Mouse (Mus musculus): Measurements from ENCODE around the gene Galns. TPM values are rescaled to one million over a fixed set of nuclear protein-coding genes. Genes with fewer than 3 reads are reported as not detected.

The Galns gene
- polyA plus RNA-seq, 1 experiment from 2014 or later: 12.5 TPM

GRCm38 (mm10) chr8:122579196-122579595, 32.1 kb downstream of the Galns start:
- Histone ChIP-seq H3K36me3 (ENCODE audit: insufficient read depth) (peaks cover 7% of the 10 kb centered on the region; the same call in 1 of the 2 replicates), H3K9me3 (ENCODE audit: low read depth, low read length) (no peaks in the 10 kb centered on the region), H3K4me2 (no peak overlapping the region), H3K4me3 (ENCODE audit: low read depth, low read length) (no peak overlapping the region), H3K27ac (ENCODE audit: low read depth) (peak overlapping the region; percentile 58), H3K27me3 (ENCODE audit: insufficient read depth, low read length) (no peaks in the 10 kb centered on the region), H3K9ac (no peak overlapping the region), H3K4me1 (ENCODE audit: insufficient read depth) (peaks cover 9% of the 10 kb centered on the region)
- no peak for TF ChIP-seq CTCF (IDR thresholded peaks at IDR 0.05; ENCODE audit: low read depth)
- ATAC-seq (ENCODE audit: insufficient read depth): 0 out of 2 replicates have a peak, but pooled peaks have one; percentile 7
- 27% methylated on average over 7 of the region's 7 CpGs for WGBS
- DNase-seq: peak; percentile 50

DNA sequence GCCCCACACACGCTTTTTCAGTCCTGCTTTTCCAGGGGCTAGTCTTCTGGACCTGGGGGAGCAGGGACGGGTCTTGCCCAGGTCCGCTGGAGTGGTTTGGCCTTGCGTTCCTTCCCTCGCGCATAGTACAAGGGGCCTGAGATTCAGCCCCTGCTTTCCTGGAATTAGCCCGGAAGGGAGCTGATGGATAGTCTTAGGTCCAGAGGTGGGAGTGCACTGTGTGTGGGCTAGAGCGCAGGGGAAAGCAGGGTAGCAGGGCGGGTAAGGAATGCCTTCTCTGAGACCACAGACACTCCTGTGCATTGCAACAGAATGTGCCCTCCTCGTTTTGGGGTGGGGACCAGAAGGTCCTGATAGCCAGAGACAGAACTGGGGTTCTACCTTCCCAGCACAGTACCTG, 34.1 kb downstream of the Galns start:
- Histone ChIP-seq H3K9ac (peak overlapping the region; percentile 91; the same call in 1 of the 2 replicates), H3K27ac (ENCODE audit: low read depth) (peak overlapping the region; percentile 26; the same call in 1 of the 2 replicates), H3K9me3 (ENCODE audit: low read depth, low read length) (no peaks in the 10 kb centered on the region), H3K27me3 (ENCODE audit: insufficient read depth, low read length) (no peaks in the 10 kb centered on the region), H3K4me3 (ENCODE audit: low read depth, low read length) (peak overlapping the region; percentile 75), H3K4me2 (peak overlapping the region; percentile 82), H3K4me1 (ENCODE audit: insufficient read depth) (peaks cover 9% of the 10 kb centered on the region), H3K36me3 (ENCODE audit: insufficient read depth) (peaks cover 27% of the 10 kb centered on the region)
- DNase-seq (no peak), ATAC-seq (ENCODE audit: insufficient read depth) (peak; percentile 42)
- TF ChIP-seq CTCF (IDR thresholded peaks at IDR 0.05; ENCODE audit: low read depth): no peak
- WGBS: 13% methylated on average over 10 of the region's 10 CpGs

GRCm38 (mm10) chr8:122576648-122577022, 34.6 kb downstream of the Galns start, which contains the start of gene Aprt:
Gene Aprt (minus strand): TSS chr8:122576909.
- under 1% methylated on average over 39 of the region's 39 CpGs for WGBS
- Histone ChIP-seq H3K4me2 (peak within 1 kb of the TSS; percentile 82), H3K27ac (ENCODE audit: low read depth) (peak within 1 kb of the TSS; percentile 77), H3K9me3 (ENCODE audit: low read depth, low read length) (no peaks in the 10 kb centered on the region), H3K4me1 (ENCODE audit: insufficient read depth) (peaks cover 9% of the 10 kb centered on the region), H3K4me3 (ENCODE audit: low read depth, low read length) (peak within 1 kb of the TSS; percentile 75), H3K27me3 (ENCODE audit: insufficient read depth, low read length) (no peaks in the 10 kb centered on the region), H3K36me3 (ENCODE audit: insufficient read depth) (peaks cover 32% of the 10 kb centered on the region), H3K9ac (peak within 1 kb of the TSS; percentile 91)
- ATAC-seq (ENCODE audit: insufficient read depth) (peak; percentile 84), DNase-seq (peak; percentile 96)
- no peak for TF ChIP-seq CTCF (IDR thresholded peaks at IDR 0.05; ENCODE audit: low read depth)

- TF ChIP-seq CTCF (IDR thresholded peaks at IDR 0.05; ENCODE audit: low read depth): no peak
- peak overlapping the region; percentile 82 for H3K4me2 ChIP-seq
- DNase-seq: no peak
- H3K4me1 ChIP-seq (ENCODE audit: insufficient read depth): peaks cover 9% of the 10 kb centered on the region
- H3K9ac ChIP-seq: peak overlapping the region; percentile 91
- H3K36me3 ChIP-seq (ENCODE audit: insufficient read depth): peaks cover 38% of the 10 kb centered on the region
- peak overlapping the region; percentile 75 for H3K4me3 ChIP-seq (ENCODE audit: low read depth, low read length)
- H3K9me3 ChIP-seq (ENCODE audit: low read depth, low read length): no peaks in the 10 kb centered on the region
- ATAC-seq (ENCODE audit: insufficient read depth): peak; percentile 13; the same call in 1 of the 2 replicates
- 13% methylated on average over 21 of the region's 21 CpGs for WGBS
- H3K27me3 ChIP-seq (ENCODE audit: insufficient read depth, low read length): no peaks in the 10 kb centered on the region
- peak overlapping the region; percentile 77 for H3K27ac ChIP-seq (ENCODE audit: low read depth)
Observed at GRCm38 (mm10) chr8:122575735-122576647, 35.3 kb downstream of the Galns start.

GRCm38 (mm10) chr8:122575286-122575685, 36.0 kb downstream of the Galns start:
- no peak for TF ChIP-seq CTCF (IDR thresholded peaks at IDR 0.05; ENCODE audit: low read depth)
- Histone ChIP-seq H3K4me3 (ENCODE audit: low read depth, low read length) (peak overlapping the region; percentile 75), H3K27me3 (ENCODE audit: insufficient read depth, low read length) (no peaks in the 10 kb centered on the region), H3K4me2 (peak overlapping the region; percentile 82), H3K4me1 (ENCODE audit: insufficient read depth) (peaks cover 9% of the 10 kb centered on the region), H3K9me3 (ENCODE audit: low read depth, low read length) (no peaks in the 10 kb centered on the region), H3K36me3 (ENCODE audit: insufficient read depth) (peaks cover 45% of the 10 kb centered on the region), H3K27ac (ENCODE audit: low read depth) (no peak overlapping the region), H3K9ac (peak overlapping the region; percentile 91)
- WGBS: 55% methylated on average over 8 of the region's 8 CpGs
- DNase-seq: no peak
- ATAC-seq (ENCODE audit: insufficient read depth): no peak

GRCm38 (mm10) chr8:122574667-122575251, 36.5 kb downstream of the Galns start:
- WGBS: 19% methylated on average over 10 of the region's 10 CpGs
- peak overlapping the region; percentile 75; the same call in 1 of the 2 replicates for H3K4me3 ChIP-seq (ENCODE audit: low read depth, low read length)
- H3K27ac ChIP-seq (ENCODE audit: low read depth): peak overlapping the region; percentile 7; the same call in 1 of the 2 replicates
- DNase-seq (no peak), ATAC-seq (ENCODE audit: insufficient read depth) (no peak)
- H3K9ac ChIP-seq: no peak overlapping the region
- peaks cover 7% of the 10 kb centered on the region for H3K4me1 ChIP-seq (ENCODE audit: insufficient read depth)
- no peak for TF ChIP-seq CTCF (IDR thresholded peaks at IDR 0.05; ENCODE audit: low read depth)
- no peaks in the 10 kb centered on the region for H3K9me3 ChIP-seq (ENCODE audit: low read depth, low read length)
- H3K4me2 ChIP-seq: peak overlapping the region; percentile 82
- no peaks in the 10 kb centered on the region for H3K27me3 ChIP-seq (ENCODE audit: insufficient read depth, low read length)
- H3K36me3 ChIP-seq (ENCODE audit: insufficient read depth): peaks cover 50% of the 10 kb centered on the region

GRCm38 (mm10) chr8:122574264-122574663, 37.0 kb downstream of the Galns start:
- Histone ChIP-seq H3K9ac (no peak overlapping the region), H3K9me3 (ENCODE audit: low read depth, low read length) (no peaks in the 10 kb centered on the region), H3K4me1 (ENCODE audit: insufficient read depth) (peaks cover 10% of the 10 kb centered on the region), H3K4me2 (peak overlapping the region; percentile 82; the same call in 1 of the 2 replicates), H3K27ac (ENCODE audit: low read depth) (no peak overlapping the region), H3K27me3 (ENCODE audit: insufficient read depth, low read length) (no peaks in the 10 kb centered on the region), H3K36me3 (ENCODE audit: insufficient read depth) (peaks cover 55% of the 10 kb centered on the region), H3K4me3 (ENCODE audit: low read depth, low read length) (no peak overlapping the region)
- no peak for ATAC-seq (ENCODE audit: insufficient read depth)
- WGBS: 41% methylated on average over 3 of the region's 3 CpGs
- TF ChIP-seq CTCF (IDR thresholded peaks at IDR 0.05; ENCODE audit: low read depth): no peak
- DNase-seq: no peak

Data from lung, embryonic 14.5 days (tissue).